Mouse (Mus musculus) heart, embryonic 12.5 days (tissue): ENCODE measurements around the gene Ccdc155. TPM values are rescaled to one million over a fixed set of nuclear protein-coding genes. Genes with fewer than 3 reads are reported as not detected.
A peak's percentile ranks its signal among the peaks of the same experiment; 100 is the strongest.
"Not testable (repeated sequence)": the region's sequence is repeated elsewhere in the genome, so short reads cannot be mapped to it uniquely, and the experiment has no call there.

Experiments used
- ATAC-seq: fragments of 200-750 bp; cut with Nextera tagmentation; 2 replicates; pipeline ENCODE4 v1.8.0; 2017; ENCODE audit warnings: moderate TSS enrichment, moderate library complexity; ENCODE audit not compliant: insufficient number of reproducible peaks, low FRiP score
- H3K27ac ChIP-seq: fragments of 300-500 bp; sonication (generic); 2 replicates; pipeline ENCODE4 v1.5.1; 2016; ENCODE audit warnings: mild to moderate bottlenecking, moderate library complexity; ENCODE audit not compliant: poor library complexity, severe bottlenecking
- H3K27me3 ChIP-seq: fragments of 300-500 bp; sonication (generic); replicated peaks from 2 replicates; pipeline ENCODE4 v1.6.1; 2016; ENCODE audit warnings: mild to moderate bottlenecking, moderate library complexity
- H3K36me3 ChIP-seq: fragments of 300-500 bp; sonication (generic); 2 replicates; pipeline ENCODE4 v1.6.1; 2016; ENCODE audit warnings: mild to moderate bottlenecking, moderate library complexity
- H3K4me1 ChIP-seq: fragments of 300-500 bp; sonication (generic); replicated peaks from 2 replicates; pipeline ENCODE4 v1.6.1; 2016; ENCODE audit warnings: mild to moderate bottlenecking
- H3K4me2 ChIP-seq: fragments of 300-500 bp; sonication (generic); 2 replicates; pipeline ENCODE4 v1.6.1; 2016; ENCODE audit warnings: mild to moderate bottlenecking, moderate library complexity
- H3K4me3 ChIP-seq: fragments of 300-500 bp; sonication (generic); 2 replicates; pipeline ENCODE4 v1.5.1; 2016; ENCODE audit warnings: mild to moderate bottlenecking
- H3K9ac ChIP-seq: fragments of 300-500 bp; sonication (generic); 2 replicates; pipeline ENCODE4 v1.6.1; 2016; ENCODE audit warnings: mild to moderate bottlenecking, moderate library complexity
- H3K9me3 ChIP-seq: fragments of 300-500 bp; sonication (generic); replicated peaks from 2 replicates; pipeline ENCODE4 v1.6.1; 2016; ENCODE audit warnings: mild to moderate bottlenecking, moderate library complexity
- WGBS: fragments of 180-500 bp; shearing (Covaris S2); methylation state at CpG from one replicate; pipeline ENCODE4 v1.1.7; 2016; 5-methylcytosine and 5-hydroxymethylcytosine counted together
- polyA plus RNA-seq: library from polyadenylated mRNA; unstranded; fragments of >200 nt; fragmentation: Nextera tagmentation; extraction: Ambion mirVana; gene quantifications from 2 replicates; pipeline ENCODE4 v1.2.1, GENCODE M21; 2016

Ccdc155 gene
- polyA plus RNA-seq, 1 experiment from 2014 or later = 0.70 TPM

- Histone ChIP-seq H3K27ac (0 out of 2 replicates have a peak overlapping the region, but pooled peaks have one; percentile 7), H3K9me3 (no peaks in the 10 kb centered on the region), H3K4me3 (peak overlapping the region; percentile 66), H3K36me3 (peaks cover 31% of the 10 kb centered on the region), H3K4me1 (peaks cover 12% of the 10 kb centered on the region), H3K27me3 (no peaks in the 10 kb centered on the region), H3K9ac (0 out of 2 replicates have a peak overlapping the region, but pooled peaks have one; percentile 18), H3K4me2 (peak overlapping the region; percentile 82)
- 76% methylated on average over 12 of the region's 12 CpGs for WGBS
- ATAC-seq = peak; percentile 9; the same call in 1 of the 2 replicates
Observed at GRCm38 (mm10) chr7:45154993-45155514, 49.6 kb downstream of the Ccdc155 start.

GRCm38 (mm10) chr7:45154096-45154992, 50.3 kb downstream of the Ccdc155 start, which contains the start of the genes Pih1d1 and Aldh16a1:
Pih1d1 (plus strand) TSS chr7:45154303.
Aldh16a1 (minus strand) TSS chr7:45154584.
- Histone ChIP-seq H3K27me3 (no peaks in the 10 kb centered on the region), H3K36me3 (peaks cover 23% of the 10 kb centered on the region), H3K9ac (peak within 1 kb of the TSS; percentile 86), H3K27ac (peak within 1 kb of the TSS; percentile 94), H3K4me3 (peak within 1 kb of the TSS; percentile 66), H3K9me3 (no peaks in the 10 kb centered on the region), H3K4me2 (peak within 1 kb of the TSS; percentile 82), H3K4me1 (peaks cover 12% of the 10 kb centered on the region)
- WGBS = 4% methylated on average over 69 of the region's 69 CpGs
- ATAC-seq = peak; percentile 97

- Histone ChIP-seq H3K4me3 (peak overlapping the region; percentile 66), H3K4me2 (peak overlapping the region; percentile 82), H3K27ac (peak overlapping the region; percentile 94), H3K36me3 (peaks cover 16% of the 10 kb centered on the region), H3K4me1 (peaks cover 13% of the 10 kb centered on the region), H3K9ac (peak overlapping the region; percentile 86), H3K9me3 (no peaks in the 10 kb centered on the region), H3K27me3 (no peaks in the 10 kb centered on the region)
- WGBS = 3% methylated on average over 5 of the region's 5 CpGs
- ATAC-seq = no peak
Observed at GRCm38 (mm10) chr7:45153586-45153985, 51.1 kb downstream of the Ccdc155 start.

- Histone ChIP-seq H3K4me1 (peaks cover 17% of the 10 kb centered on the region), H3K36me3 (peaks cover 11% of the 10 kb centered on the region)
- not testable (repeated sequence) for H3K27ac ChIP-seq, H3K4me2 ChIP-seq, H3K4me3 ChIP-seq, ATAC-seq, H3K9ac ChIP-seq, H3K27me3 ChIP-seq, H3K9me3 ChIP-seq
- WGBS = 93% methylated on average over 2 of the region's 2 CpGs
Observed at GRCm38 (mm10) chr7:45153052-45153451, 51.6 kb downstream of the Ccdc155 start.

GRCm38 (mm10) chr7:45151303-45151702, 53.4 kb downstream of the Ccdc155 start:
- no peaks in the 10 kb centered on the region for H3K27me3 ChIP-seq
- H3K4me2 ChIP-seq = no peak overlapping the region
- no peak overlapping the region for H3K4me3 ChIP-seq
- no peak overlapping the region for H3K9ac ChIP-seq
- H3K9me3 ChIP-seq = no peaks in the 10 kb centered on the region
- peaks cover 21% of the 10 kb centered on the region for H3K36me3 ChIP-seq
- 58% methylated on average over 11 of the region's 11 CpGs for WGBS
- no peak for ATAC-seq
- H3K27ac ChIP-seq = no peak overlapping the region
- H3K4me1 ChIP-seq = peaks cover 17% of the 10 kb centered on the region

GRCm38 (mm10) chr7:45150321-45150720, 54.4 kb downstream of the Ccdc155 start:
- ATAC-seq = no peak
- H3K27me3 ChIP-seq = no peaks in the 10 kb centered on the region
- WGBS = 61% methylated on average over 4 of the region's 4 CpGs
- 0 out of 2 replicates have a peak overlapping the region, but pooled peaks have one; percentile 40 for H3K9ac ChIP-seq
- no peak overlapping the region for H3K4me2 ChIP-seq
- H3K4me3 ChIP-seq = no peak overlapping the region
- H3K4me1 ChIP-seq = peaks cover 16% of the 10 kb centered on the region
- H3K27ac ChIP-seq = no peak overlapping the region
- no peaks in the 10 kb centered on the region for H3K9me3 ChIP-seq
- peaks cover 26% of the 10 kb centered on the region for H3K36me3 ChIP-seq

GRCm38 (mm10) chr7:45149545-45149944, 55.1 kb downstream of the Ccdc155 start:
- H3K4me3 ChIP-seq = no peak overlapping the region

GRCm38 (mm10) chr7:45148534-45149098, 56.1 kb downstream of the Ccdc155 start:
- Histone ChIP-seq H3K27ac (peak overlapping the region; percentile 34; the same call in 1 of the 2 replicates), H3K9me3 (no peaks in the 10 kb centered on the region), H3K4me2 (no peak overlapping the region), H3K36me3 (peaks cover 42% of the 10 kb centered on the region), H3K27me3 (no peaks in the 10 kb centered on the region), H3K4me3 (no peak overlapping the region), H3K9ac (peak overlapping the region; percentile 44), H3K4me1 (peaks cover 9% of the 10 kb centered on the region; the same call in 1 of the 2 replicates)
- 29% methylated on average over 4 of the region's 4 CpGs for WGBS
- ATAC-seq = no peak

More at GRCm38 (mm10) chr7:45149545-45149944, 55.1 kb downstream of the Ccdc155 start:
- Histone ChIP-seq H3K4me2 (no peak overlapping the region), H3K27ac (0 out of 2 replicates have a peak overlapping the region, but pooled peaks have one; percentile 15), H3K27me3 (no peaks in the 10 kb centered on the region), H3K9ac (no peak overlapping the region), H3K9me3 (no peaks in the 10 kb centered on the region), H3K36me3 (peaks cover 34% of the 10 kb centered on the region), H3K4me1 (peaks cover 10% of the 10 kb centered on the region; the same call in 1 of the 2 replicates)
- ATAC-seq = no peak
- 60% methylated on average over 6 of the region's 6 CpGs for WGBS

- Histone ChIP-seq H3K4me2 (no peak overlapping the region), H3K9ac (no peak overlapping the region), H3K36me3 (peaks cover 49% of the 10 kb centered on the region), H3K4me3 (no peak overlapping the region), H3K27me3 (no peaks in the 10 kb centered on the region), H3K27ac (no peak overlapping the region), H3K9me3 (no peaks in the 10 kb centered on the region), H3K4me1 (peaks cover 5% of the 10 kb centered on the region; the same call in 1 of the 2 replicates)
- no peak for ATAC-seq
- WGBS = 76% methylated on average over 11 of the region's 11 CpGs
Observed at GRCm38 (mm10) chr7:45147899-45148298, 56.8 kb downstream of the Ccdc155 start.

GRCm38 (mm10) chr7:45147267-45147666, 57.4 kb downstream of the Ccdc155 start:
- Histone ChIP-seq H3K27ac (no peak overlapping the region), H3K9ac (no peak overlapping the region), H3K9me3 (no peaks in the 10 kb centered on the region), H3K27me3 (no peaks in the 10 kb centered on the region), H3K4me2 (no peak overlapping the region), H3K4me3 (no peak overlapping the region), H3K36me3 (peaks cover 55% of the 10 kb centered on the region), H3K4me1 (peaks cover 5% of the 10 kb centered on the region; the same call in 1 of the 2 replicates)
- WGBS = 90% methylated on average over 11 of the region's 11 CpGs
- no peak for ATAC-seq

GRCm38 (mm10) chr7:45145460-45145859, 59.2 kb downstream of the Ccdc155 start:
- Histone ChIP-seq H3K4me3 (no peak overlapping the region), H3K9ac (no peak overlapping the region), H3K27ac (no peak overlapping the region), H3K27me3 (no peaks in the 10 kb centered on the region), H3K4me1 (peaks cover 5% of the 10 kb centered on the region; the same call in 1 of the 2 replicates), H3K9me3 (no peaks in the 10 kb centered on the region), H3K36me3 (peaks cover 65% of the 10 kb centered on the region), H3K4me2 (no peak overlapping the region)
- ATAC-seq = no peak
- 91% methylated on average over 8 of the region's 8 CpGs for WGBS
